Mouse (Mus musculus) stomach, embryonic 16.5 days (tissue): ENCODE data around the gene Gtf3c2. TPM values are rescaled to one million over a fixed set of nuclear protein-coding genes. Genes with fewer than 3 reads are reported as not detected.

ENCODE experiments used
- polyA plus RNA-seq: library from polyadenylated mRNA; unstranded; fragments of >200 nt; fragmentation: Nextera tagmentation; extraction: Ambion mirVana; gene quantifications from 2 replicates; pipeline ENCODE4 v1.2.1, GENCODE M21; 2015

The Gtf3c2 gene
- polyA plus RNA-seq, 1 experiment from 2014 or later, result 69.4 TPM

Other genes with a start within 250 kb of the Gtf3c2 start
- gene Cgref1, start 234.6 kb downstream of the Gtf3c2 start, polyA plus RNA-seq, result 12.3 and 14.3 TPM in 2 replicates
- gene Preb, start 219.8 kb downstream of the Gtf3c2 start, polyA plus RNA-seq, result 131 and 154 TPM in 2 replicates
- 0.99 and 1.1 TPM in 2 replicates for gene Tcf23, start 211.5 kb downstream of the Gtf3c2 start, polyA plus RNA-seq
- gene Atraid, start 131.8 kb downstream of the Gtf3c2 start, polyA plus RNA-seq, result 163 and 167 TPM in 2 replicates
- 9.5 and 10.3 TPM in 2 replicates for gene Slc5a6, start 131.2 kb downstream of the Gtf3c2 start, polyA plus RNA-seq
- 26.0 and 26.8 TPM in 2 replicates for gene Cad, start 125.4 kb downstream of the Gtf3c2 start, polyA plus RNA-seq
- not detected in 2 replicates for gene Dnajc5g, start 73.9 kb downstream of the Gtf3c2 start, polyA plus RNA-seq
- gene Slc30a3, start 71.9 kb downstream of the Gtf3c2 start, polyA plus RNA-seq, result 0.25 and 0.30 TPM in 2 replicates
- gene Trim54, start 63.4 kb downstream of the Gtf3c2 start, polyA plus RNA-seq, result 5.9 TPM in 1 of 2 replicates, not detected in the other
- not detected in 2 replicates for gene Ucn, start 41.3 kb downstream of the Gtf3c2 start, polyA plus RNA-seq
- 61.7 and 63.8 TPM in 2 replicates for gene Mpv17, start 25.9 kb downstream of the Gtf3c2 start, polyA plus RNA-seq
- gene Gm29609, start 233 bp downstream of the Gtf3c2 start, polyA plus RNA-seq, result 1.2 and 2.0 TPM in 2 replicates
- gene Snx17, start 13.1 kb upstream of the Gtf3c2 start, polyA plus RNA-seq, result 129 and 131 TPM in 2 replicates
- 66.5 and 66.7 TPM in 2 replicates for gene Eif2b4, start 13.3 kb upstream of the Gtf3c2 start, polyA plus RNA-seq
- 4.1 and 5.2 TPM in 2 replicates for gene Zfp513, start 22.2 kb upstream of the Gtf3c2 start, polyA plus RNA-seq
- 107 and 108 TPM in 2 replicates for gene Ppm1g, start 40.5 kb upstream of the Gtf3c2 start, polyA plus RNA-seq
- gene Nrbp1, start 60.7 kb upstream of the Gtf3c2 start, polyA plus RNA-seq, result 146 and 158 TPM in 2 replicates
- 0.45 TPM in 1 of 2 replicates, not detected in the other for gene Gm9970, start 61.1 kb upstream of the Gtf3c2 start, polyA plus RNA-seq
- gene Krtcap3, start 71.5 kb upstream of the Gtf3c2 start, polyA plus RNA-seq, result 64.2 and 76.1 TPM in 2 replicates
- 34.6 and 35.1 TPM in 2 replicates for gene Ift172, start 111.0 kb upstream of the Gtf3c2 start, polyA plus RNA-seq
- gene Fndc4, start 115.9 kb upstream of the Gtf3c2 start, polyA plus RNA-seq, result 23.0 and 23.7 TPM in 2 replicates
- 0.89 and 1.3 TPM in 2 replicates for gene Gckr, start 117.3 kb upstream of the Gtf3c2 start, polyA plus RNA-seq